Mouse (Mus musculus): ENCODE measurements around the gene Cacna1f.

- TF ChIP-seq POLR2A (IDR thresholded peaks at IDR 0.05; ENCODE audit: extremely low read depth, insufficient read depth, low read length) (no peak), CTCF (IDR thresholded peaks at IDR 0.05; ENCODE audit: low read depth, low read length) (no peak)
Measured at GRCm38 (mm10) chrX:7595371-7595770, 11.5 kb upstream of the Cacna1f start.
